Mouse (Mus musculus) liver, embryonic 18 days (tissue): ENCODE data around the gene Sfxn3. TPM values are rescaled to one million over a fixed set of nuclear protein-coding genes. Genes with fewer than 3 reads are reported as not detected.

ENCODE experiments used
- polyA plus RNA-seq: library from polyadenylated mRNA; depleted of rRNA; stranded (reverse); fragments of >200 nt; gene quantifications from 2 replicates; pipeline ENCODE4 v1.2.3, GENCODE M21; 2012; rRNA removed

The Sfxn3 gene
- 2.6 and 3.1 TPM in 2 replicates for polyA plus RNA-seq

GRCm38 (mm10) chr19:45047417-45047934 is at the start of gene Sfxn3:
Gene Sfxn3, plus strand, starts transcription at chr19:45047503.

GRCm38 (mm10) chr19:45005444-45005843 is 41.9 kb upstream of the Sfxn3 start, which contains the start of gene Twnk:
Gene Twnk, plus strand, starts transcription at chr19:45005663.

GRCm38 (mm10) chr19:45005957-45006712 is 41.2 kb upstream of the Sfxn3 start, which contains the start of gene Mrpl43:
Gene Mrpl43, minus strand, starts transcription at chr19:45006442.

GRCm38 (mm10) chr19:45014335-45014971 is 32.9 kb upstream of the Sfxn3 start, which contains the start of gene Lzts2:
Gene Lzts2, plus strand, starts transcription at chr19:45014414.

GRCm38 (mm10) chr19:45045651-45046050 is 1.7 kb upstream of the Sfxn3 start, which contains the start of gene Pdzd7:
Gene Pdzd7, minus strand, starts transcription at chr19:45045717.

GRCm38 (mm10) chr19:45074580-45075322 is 27.4 kb downstream of the Sfxn3 start, which contains the start of gene Kazald1:
Gene Kazald1, plus strand, starts transcription at chr19:45075241.

Other genes with a start within 250 kb of the Sfxn3 start
- 6.4 and 8.3 TPM in 2 replicates for gene Slf2, start 116.4 kb upstream of the Sfxn3 start, polyA plus RNA-seq
- gene Sema4g, start 58.4 kb upstream of the Sfxn3 start, polyA plus RNA-seq: 108 and 124 TPM in 2 replicates
- 12.0 and 13.9 TPM in 2 replicates for gene Twnk, start 41.8 kb upstream of the Sfxn3 start, polyA plus RNA-seq
- 32.8 and 35.0 TPM in 2 replicates for gene Mrpl43, start 41.1 kb upstream of the Sfxn3 start, polyA plus RNA-seq
- 7.3 and 7.9 TPM in 2 replicates for gene Lzts2, start 33.1 kb upstream of the Sfxn3 start, polyA plus RNA-seq
- gene Pdzd7, start 1.8 kb upstream of the Sfxn3 start, polyA plus RNA-seq: 0.03 and 0.04 TPM in 2 replicates
- gene Kazald1, start 27.7 kb downstream of the Sfxn3 start, polyA plus RNA-seq: 0.28 and 0.34 TPM in 2 replicates
- 0.06 TPM in 1 of 2 replicates, not detected in the other for gene Tlx1, start 103.2 kb downstream of the Sfxn3 start, polyA plus RNA-seq
- not detected in 2 replicates for gene Lbx1, start 188.3 kb downstream of the Sfxn3 start, polyA plus RNA-seq